ENCODE assay signal across 18 mouse cellular contexts in genomic region chr8:69894836-69895332, GRCm38 (mm10). TPM values are rescaled to one million over a fixed set of nuclear protein-coding genes. Genes with fewer than 3 reads are reported as not detected.
"Had no signal": no experiment of that assay in that cellular context is flagged by ENCODE, and none has a peak within 500 bp of the region (broad histone marks: within the 10 kb centered on the region; RNA-seq: fewer than 3 reads in every experiment).

No protein-coding gene starts in this region.

- H3K4me3 ChIP-seq: liver, embryonic 13.5 days; midbrain, embryonic 13.5 days; stomach, embryonic 15.5 days had no signal

- H3K4me2 ChIP-seq: liver, embryonic 13.5 days; midbrain, embryonic 13.5 days; stomach, embryonic 15.5 days had no signal

- ATAC-seq: midbrain, embryonic 16.5 days had no signal

- H3K27ac ChIP-seq: kidney, postnatal 0 days; liver, embryonic 13.5 days; midbrain, embryonic 13.5 days; stomach, embryonic 15.5 days had no signal

- DNase-seq: kidney, adult 2 months; kidney, postnatal 25 days; left cerebral cortex, postnatal 4 days; liver, embryonic 13.5 days; lung, adult 2 months; lung, postnatal 14 days; right cerebral cortex, postnatal 25 days; spleen, adult 18-20 months; thymus, postnatal 25 days had no signal

- H3K9ac ChIP-seq: liver, embryonic 13.5 days; midbrain, embryonic 13.5 days; stomach, embryonic 15.5 days had no signal

- H3K9me3 ChIP-seq: liver, embryonic 13.5 days; midbrain, embryonic 13.5 days; stomach, embryonic 15.5 days had no signal

RNA-seq across cellular contexts. Expression of gene Tssk6, which starts 7.1 kb away (rescaled TPM):
- total RNA-seq: left cerebral cortex, postnatal 4 days; liver, adult 2 months; megakaryocyte-erythroid progenitor cell, adult 5-6 weeks had no signal

RNA-seq across cellular contexts. Expression of gene Cilp2, which starts 7.4 kb away (rescaled TPM):
- total RNA-seq: liver, adult 2 months; megakaryocyte progenitor cell, adult 5-6 weeks; megakaryocyte-erythroid progenitor cell, adult 5-6 weeks; monocyte, adult 5-6 weeks had no signal
- polyA plus RNA-seq: liver, embryonic 16.5 days had no signal

RNA-seq across cellular contexts. Expression of gene Yjefn3, which starts 7.6 kb away (rescaled TPM):
- total RNA-seq: megakaryocyte progenitor cell, adult 5-6 weeks; megakaryocyte-erythroid progenitor cell, adult 5-6 weeks; monocyte, adult 5-6 weeks had no signal
